Comparison of ENCODE assay signal across 27 mouse cellular contexts in the genomic region with DNA sequence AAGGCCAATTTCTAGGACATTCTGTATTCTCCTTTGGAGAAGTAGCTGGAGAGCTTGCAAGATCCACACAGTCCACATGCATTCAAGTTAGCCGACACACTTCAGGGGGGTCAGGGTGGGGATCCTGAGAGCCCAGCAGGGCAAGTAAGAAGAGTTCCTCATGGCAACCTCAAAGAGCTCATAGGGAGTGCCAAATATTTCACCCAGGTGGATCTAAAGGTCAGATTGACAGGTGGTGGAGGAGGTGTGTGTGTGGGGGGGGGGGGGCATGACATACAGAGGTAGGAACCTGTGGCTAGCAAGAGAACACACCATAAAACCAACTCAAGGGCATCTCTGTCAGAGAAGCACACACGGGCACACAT.
A peak's percentile ranks its signal among the peaks of the same experiment; 100 is the strongest.
DNase-seq lines count a peak whose midpoint lies in the region; ATAC-seq and TF ChIP-seq lines count a peak whose summit lies in the region.
"Had no signal": no experiment of that assay in that cellular context is flagged by ENCODE, and none has a peak within 500 bp of the region (broad histone marks: within the 10 kb centered on the region; RNA-seq: fewer than 3 reads in every experiment).

No protein-coding gene starts in this region.

- H3K27ac ChIP-seq in lung, embryonic 16.5 days (ENCODE audit: low read length) = no peak overlapping the region
- peak overlapping the region; percentile 74 for H3K27ac ChIP-seq in intestine, embryonic 15.5 days
- peak overlapping the region; percentile 81 for H3K27ac ChIP-seq in small intestine, adult 2 months (ENCODE audit: insufficient read depth, low read depth, low read length)
- H3K27ac ChIP-seq in stomach, postnatal 0 days (replicated peaks) = no peak overlapping the region
- H3K27ac ChIP-seq: embryonic facial prominence, embryonic 12.5 days; embryonic facial prominence, embryonic 15.5 days; hindbrain, embryonic 12.5 days; hindbrain, embryonic 15.5 days had no signal

- no peak overlapping the region for H3K4me3 ChIP-seq in lung, embryonic 16.5 days (ENCODE audit: low read length)
- no peak overlapping the region for H3K4me3 ChIP-seq in intestine, embryonic 15.5 days (replicated peaks)
- H3K4me3 ChIP-seq in small intestine, adult 2 months (ENCODE audit: low read depth, low read length) = no peak overlapping the region
- no peak overlapping the region for H3K4me3 ChIP-seq in stomach, postnatal 0 days (ENCODE audit: low read depth, low read length)
- H3K4me3 ChIP-seq: embryonic facial prominence, embryonic 12.5 days; embryonic facial prominence, embryonic 15.5 days; gastrocnemius, adult 2 months; hindbrain, embryonic 12.5 days; hindbrain, embryonic 15.5 days had no signal

- H3K4me2 ChIP-seq in lung, embryonic 16.5 days (ENCODE audit: low read depth, low read length) = no peak overlapping the region
- H3K4me2 ChIP-seq in intestine, embryonic 15.5 days (replicated peaks) = no peak overlapping the region
- H3K4me2 ChIP-seq in stomach, postnatal 0 days (replicated peaks; ENCODE audit: low read depth) = no peak overlapping the region
- H3K4me2 ChIP-seq: embryonic facial prominence, embryonic 12.5 days; embryonic facial prominence, embryonic 15.5 days; heart, embryonic 11.5 days; hindbrain, embryonic 12.5 days; hindbrain, embryonic 15.5 days had no signal

- no peak for TF ChIP-seq EP300 in stomach, postnatal 0 days (optimal IDR thresholded peaks at IDR 0.05)

- peaks cover 4% of the 10 kb centered on the region for H3K4me1 ChIP-seq in lung, embryonic 16.5 days (replicated peaks; ENCODE audit: control insufficient read depth, insufficient read depth, low read length)
- peaks cover 3% of the 10 kb centered on the region; the same call in 1 of the 2 replicates for H3K4me1 ChIP-seq in intestine, embryonic 15.5 days (replicated peaks)
- H3K4me1 ChIP-seq in small intestine, adult 2 months (ENCODE audit: control insufficient read depth, insufficient read depth, insufficient read length, low read length) = peaks cover 18% of the 10 kb centered on the region; the same call in 1 of the 2 replicates
- no peaks in the 10 kb centered on the region for H3K4me1 ChIP-seq in stomach, postnatal 0 days (replicated peaks; ENCODE audit: control insufficient read depth, insufficient read depth)
- H3K4me1 ChIP-seq: hindbrain, embryonic 15.5 days had no signal

- DNase-seq in lung, adult 18-20 months = no peak
- no peak for DNase-seq in stomach, postnatal 0 days (ENCODE audit: low spot score)
- DNase-seq in ovary, adult 18-20 months (ENCODE audit: low spot score) = no peak
- no peak for DNase-seq in urinary bladder, postnatal 4 days (ENCODE audit: low spot score in 2 of 2)
- DNase-seq: adrenal gland, adult 2 months; adrenal gland, postnatal 25 days; B cell, adult 2 months; cerebellum, adult 11-12 months; cerebellum, adult 8-10 months; cerebellum, postnatal 10 days; cerebellum, postnatal 36 days; forebrain, postnatal 0 days; gastrocnemius, adult 2 months; gastrocnemius, postnatal 14 days; heart, adult 11 months had no signal

- ATAC-seq in lung, embryonic 16.5 days (ENCODE audit: low read depth) = peak; percentile 57; the same call in 1 of the 2 replicates
- peak; percentile 62 for ATAC-seq in intestine, embryonic 15.5 days
- ATAC-seq in stomach, postnatal 0 days (ENCODE audit: low FRiP score, low TSS enrichment) = peak; percentile 33; the same call in 1 of the 2 replicates
- ATAC-seq: forebrain, embryonic 14.5 days; forebrain, postnatal 0 days; Patski had no signal

- no peak for TF ChIP-seq POLR2A in small intestine, adult 2 months (IDR thresholded peaks at IDR 0.05; ENCODE audit: low read depth, low read length)

- H3K36me3 ChIP-seq in lung, embryonic 16.5 days (ENCODE audit: control insufficient read depth, insufficient read depth, low read length) = no peaks in the 10 kb centered on the region
- H3K36me3 ChIP-seq in intestine, embryonic 15.5 days = no peaks in the 10 kb centered on the region
- H3K36me3 ChIP-seq in small intestine, adult 2 months (ENCODE audit: control insufficient read depth, insufficient read depth, low read length) = no peaks in the 10 kb centered on the region
- no peaks in the 10 kb centered on the region for H3K36me3 ChIP-seq in stomach, postnatal 0 days (ENCODE audit: control insufficient read depth, insufficient read depth, low read length)
- H3K36me3 ChIP-seq: embryonic facial prominence, embryonic 12.5 days; embryonic facial prominence, embryonic 15.5 days; G1E; hindbrain, embryonic 12.5 days; hindbrain, embryonic 15.5 days had no signal

- H3K9me3 ChIP-seq in lung, embryonic 16.5 days (ENCODE audit: control insufficient read depth, low read length) = no peaks in the 10 kb centered on the region
- H3K9me3 ChIP-seq in intestine, embryonic 15.5 days = no peaks in the 10 kb centered on the region
- no peaks in the 10 kb centered on the region for H3K9me3 ChIP-seq in stomach, postnatal 0 days (ENCODE audit: control insufficient read depth, low read length)
- H3K9me3 ChIP-seq: embryonic facial prominence, embryonic 12.5 days; embryonic facial prominence, embryonic 15.5 days; G1E; hindbrain, embryonic 12.5 days; hindbrain, embryonic 15.5 days had no signal

- TF ChIP-seq CTCF in small intestine, adult 2 months (IDR thresholded peaks at IDR 0.05; ENCODE audit: extremely low read depth, insufficient read length, insufficient replicate concordance, low read depth, low read length) = no peak
- TF ChIP-seq CTCF in stomach, postnatal 0 days (IDR thresholded peaks at IDR 0.05; ENCODE audit: low read depth) = no peak

- no peak overlapping the region for H3K9ac ChIP-seq in lung, embryonic 16.5 days (ENCODE audit: low read length)
- H3K9ac ChIP-seq in intestine, embryonic 15.5 days = no peak overlapping the region
- H3K9ac ChIP-seq in stomach, postnatal 0 days (ENCODE audit: low read length) = no peak overlapping the region
- H3K9ac ChIP-seq: embryonic facial prominence, embryonic 12.5 days; embryonic facial prominence, embryonic 15.5 days; forebrain, postnatal 0 days; hindbrain, embryonic 12.5 days; hindbrain, embryonic 15.5 days had no signal

- H3K27me3 ChIP-seq in lung, embryonic 16.5 days (ENCODE audit: control insufficient read depth, insufficient read depth, low read depth, low read length) = no peaks in the 10 kb centered on the region
- no peaks in the 10 kb centered on the region for H3K27me3 ChIP-seq in intestine, embryonic 15.5 days (replicated peaks)
- H3K27me3 ChIP-seq in small intestine, adult 2 months (ENCODE audit: control insufficient read depth, insufficient read depth, low read length) = no peaks in the 10 kb centered on the region
- no peaks in the 10 kb centered on the region for H3K27me3 ChIP-seq in stomach, postnatal 0 days (ENCODE audit: control insufficient read depth, insufficient read depth, low read length)
- H3K27me3 ChIP-seq: CH12.LX; embryonic facial prominence, embryonic 12.5 days; embryonic facial prominence, embryonic 15.5 days; hindbrain, embryonic 12.5 days; hindbrain, embryonic 15.5 days; Patski had no signal

- 57% methylated on average over 2 of the region's 2 CpGs for WGBS in lung, embryonic 16.5 days
- 64% methylated on average over 2 of the region's 2 CpGs for WGBS in intestine, embryonic 15.5 days
- WGBS in small intestine, adult 2 months = 17% methylated on average over 2 of the region's 2 CpGs
- 72% methylated on average over 2 of the region's 2 CpGs for WGBS in stomach, postnatal 0 days

Comparison
In these comparisons a context has a peak if more than half of its experiments do, and no peak if none do; other contexts are left out.
1. H3K27ac ChIP-seq: peak in intestine, embryonic 15.5 days (single experiment) and small intestine, adult 2 months (single experiment); none in lung, embryonic 16.5 days (single experiment) and stomach, postnatal 0 days (single experiment).
2. Peak in every context shown above with its lines, with median percentiles within 50 percentile points of each other: ATAC-seq.